Mouse (Mus musculus) megakaryocyte, embryonic 14.5 days (primary cell): ENCODE results near the gene Haao.

Experiments
- FLI1 ChIP-seq: IDR thresholded peaks from 2 replicates; pipeline ENCODE4 v1.6.1; 2012; ENCODE audit warnings: low read length, inconsistent platforms, mixed read lengths
- GATA1 ChIP-seq: IDR thresholded peaks from 3 replicates; pipeline ENCODE4 v1.6.1; 2012; ENCODE audit warnings: mixed read lengths, low read length, inconsistent platforms, borderline replicate concordance

- no peak for TF ChIP-seq GATA1
- no peak for TF ChIP-seq FLI1
These were observed 39.2 kb downstream of the Haao start for GRCm38 (mm10) chr17:83808476-83809098.
